Mouse (Mus musculus): ENCODE data around the gene 4930415L06Rik.

Gene 4930415L06Rik

DNA sequence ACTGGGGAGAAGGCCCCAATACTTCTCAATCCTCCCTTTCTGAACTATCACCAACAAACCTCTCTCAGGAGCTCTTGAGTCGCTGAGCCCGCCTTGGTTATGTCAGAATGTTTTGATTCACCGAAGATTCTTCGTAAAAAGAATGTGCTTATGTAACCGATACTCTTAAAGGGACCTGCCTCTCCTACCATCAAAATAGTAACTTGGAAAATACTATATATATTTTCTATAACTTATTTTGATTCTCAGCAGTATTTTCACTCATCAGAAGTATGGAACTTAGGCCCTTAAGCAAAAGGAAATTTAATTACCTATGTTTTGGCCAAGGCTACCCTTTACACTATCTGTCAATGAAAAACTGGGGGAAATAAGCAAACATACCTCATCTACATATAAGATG, at the start of gene 4930415L06Rik:
Gene 4930415L06Rik (minus strand): TSS at position 101 of the 400 bp plus-strand sequence.
- DNase-seq = no peak

DNA sequence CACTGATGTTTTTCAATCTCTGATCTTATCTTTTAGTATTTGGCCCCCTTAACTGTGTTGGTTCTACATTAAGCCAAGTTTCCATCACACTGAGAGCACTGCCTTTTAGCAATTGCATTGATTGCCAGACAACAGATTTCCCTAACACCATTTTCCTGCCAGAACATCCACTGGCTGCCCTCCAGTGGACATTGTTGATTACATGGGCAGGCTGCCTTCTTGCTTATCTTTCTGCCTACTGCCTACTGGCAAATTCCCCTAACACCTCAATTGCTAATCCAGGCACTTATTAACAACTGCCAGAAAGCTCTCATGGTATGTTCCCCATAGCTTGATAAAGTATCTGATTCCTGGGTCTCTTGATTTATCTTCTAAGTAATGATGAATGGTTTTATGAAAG, 46.0 kb upstream of the 4930415L06Rik start:
- DNase-seq = no peak

DNA sequence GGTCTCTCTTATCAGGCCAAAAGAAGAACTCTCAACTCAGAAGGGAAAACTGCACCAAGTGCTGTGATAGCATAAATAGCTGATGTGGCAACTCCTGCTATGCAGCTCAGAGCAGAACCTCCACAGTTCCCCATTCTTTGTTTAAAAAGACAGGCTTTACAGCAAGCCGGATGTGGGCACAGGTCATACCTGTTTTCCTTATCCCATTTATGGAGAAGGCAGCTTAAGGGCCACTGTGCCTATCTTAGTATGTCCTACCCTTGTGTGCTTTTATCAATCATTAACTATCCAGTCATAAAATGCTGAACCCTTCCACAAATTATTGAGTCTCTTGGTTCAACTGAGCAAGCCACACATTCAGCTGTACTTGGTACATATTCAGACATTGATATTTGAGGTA, 27.8 kb downstream of the 4930415L06Rik start:
- no peak for DNase-seq

Data from embryo, embryonic 11 days (tissue).